Mouse (Mus musculus): Measurements from ENCODE around the gene Pxn.

GRCm38 (mm10) chr5:115560336-115560905, 53.9 kb downstream of the Pxn start:
- no peak for TF ChIP-seq CTCF (IDR thresholded peaks at IDR 0.05)
- TF ChIP-seq EP300 (IDR thresholded peaks at IDR 0.05) = no peak

Data from lung, postnatal 0 days (tissue).